Mouse (Mus musculus): ENCODE measurements around the gene Tmem219.

The Tmem219 gene

GRCm38 (mm10) chr7:126922624-126923060 lies at the start of gene Tmem219:
Gene Tmem219, minus strand, starts transcription at chr7:126922917.
- no peak for ATAC-seq (ENCODE audit: insufficient number of reproducible peaks, low FRiP score, low TSS enrichment)

GRCm38 (mm10) chr7:126967361-126967760 lies 44.6 kb upstream of the Tmem219 start:
- ATAC-seq (ENCODE audit: insufficient number of reproducible peaks, low FRiP score, low TSS enrichment): no peak

GRCm38 (mm10) chr7:126965568-126965967 lies 42.9 kb upstream of the Tmem219 start:
- ATAC-seq (ENCODE audit: insufficient number of reproducible peaks, low FRiP score, low TSS enrichment): no peak

- ATAC-seq (ENCODE audit: insufficient number of reproducible peaks, low FRiP score, low TSS enrichment): no peak
Measured at GRCm38 (mm10) chr7:126963548-126964286, 41.0 kb upstream of the Tmem219 start.

- no peak for ATAC-seq (ENCODE audit: insufficient number of reproducible peaks, low FRiP score, low TSS enrichment)
Measured at GRCm38 (mm10) chr7:126961965-126962364, 39.2 kb upstream of the Tmem219 start.

- ATAC-seq (ENCODE audit: insufficient number of reproducible peaks, low FRiP score, low TSS enrichment): no peak
Measured at GRCm38 (mm10) chr7:126961095-126961494, 38.4 kb upstream of the Tmem219 start.

- ATAC-seq (ENCODE audit: insufficient number of reproducible peaks, low FRiP score, low TSS enrichment): no peak
Measured at GRCm38 (mm10) chr7:126959780-126960179, 37.1 kb upstream of the Tmem219 start.

- ATAC-seq (ENCODE audit: insufficient number of reproducible peaks, low FRiP score, low TSS enrichment): no peak
Measured at GRCm38 (mm10) chr7:126955125-126955524, 32.4 kb upstream of the Tmem219 start.

- no peak for ATAC-seq (ENCODE audit: insufficient number of reproducible peaks, low FRiP score, low TSS enrichment)
Measured at GRCm38 (mm10) chr7:126952646-126953045, 29.9 kb upstream of the Tmem219 start.

GRCm38 (mm10) chr7:126951741-126952140 lies 29.0 kb upstream of the Tmem219 start:
- no peak for ATAC-seq (ENCODE audit: insufficient number of reproducible peaks, low FRiP score, low TSS enrichment)

GRCm38 (mm10) chr7:126950647-126951615 lies 28.2 kb upstream of the Tmem219 start:
- ATAC-seq (ENCODE audit: insufficient number of reproducible peaks, low FRiP score, low TSS enrichment): no peak

- peak; percentile 75 for ATAC-seq (ENCODE audit: insufficient number of reproducible peaks, low FRiP score, low TSS enrichment)
Measured at GRCm38 (mm10) chr7:126949793-126950646, 27.3 kb upstream of the Tmem219 start, which contains the start of gene Sez6l2. Gene Sez6l2, plus strand, starts transcription at chr7:126950563.

- peak; percentile 5; the same call in 1 of the 2 replicates for ATAC-seq (ENCODE audit: insufficient number of reproducible peaks, low FRiP score, low TSS enrichment)
Measured at GRCm38 (mm10) chr7:126949403-126949792, 26.7 kb upstream of the Tmem219 start, which contains the start of gene Asphd1. Gene Asphd1, minus strand, starts transcription at chr7:126949582.

GRCm38 (mm10) chr7:126948626-126949025 lies 25.9 kb upstream of the Tmem219 start:
- no peak for ATAC-seq (ENCODE audit: insufficient number of reproducible peaks, low FRiP score, low TSS enrichment)

GRCm38 (mm10) chr7:126946530-126946929 lies 23.8 kb upstream of the Tmem219 start:
- ATAC-seq (ENCODE audit: insufficient number of reproducible peaks, low FRiP score, low TSS enrichment): no peak

- ATAC-seq (ENCODE audit: insufficient number of reproducible peaks, low FRiP score, low TSS enrichment): no peak
Measured at GRCm38 (mm10) chr7:126941801-126942200, 19.1 kb upstream of the Tmem219 start.

GRCm38 (mm10) chr7:126941171-126941570 lies 18.5 kb upstream of the Tmem219 start:
- no peak for ATAC-seq (ENCODE audit: insufficient number of reproducible peaks, low FRiP score, low TSS enrichment)

GRCm38 (mm10) chr7:126932652-126933051 lies 9.9 kb upstream of the Tmem219 start:
- no peak for ATAC-seq (ENCODE audit: insufficient number of reproducible peaks, low FRiP score, low TSS enrichment)

GRCm38 (mm10) chr7:126929046-126929445 lies 6.3 kb upstream of the Tmem219 start:
- ATAC-seq (ENCODE audit: insufficient number of reproducible peaks, low FRiP score, low TSS enrichment): peak; percentile 49; the same call in 1 of the 2 replicates

Data from cerebellum, adult (tissue).